Mouse (Mus musculus) thymus, adult 2 months (tissue): ENCODE results near the gene Herc1. TPM values are rescaled to one million over a fixed set of nuclear protein-coding genes. Genes with fewer than 3 reads are reported as not detected.

Source experiments
- DNase-seq: peaks from one replicate; pipeline ENCODE4 v3.0.0; 2021
- H3K27ac ChIP-seq: fragments of 200-500 bp; 2 replicates; pipeline ENCODE4 v1.5.1; 2012; ENCODE audit warnings: low read length, control low read depth; ENCODE audit not compliant: control insufficient read depth, insufficient read depth
- H3K27me3 ChIP-seq: fragments of 200-500 bp; 2 replicates; pipeline ENCODE4 v1.6.1; 2012; ENCODE audit warnings: mild to moderate bottlenecking, low read length, moderate library complexity, mixed read lengths; ENCODE audit not compliant: control insufficient read depth, insufficient read depth
- H3K36me3 ChIP-seq: fragments of 200-500 bp; 2 replicates; pipeline ENCODE4 v1.6.1; 2012; ENCODE audit warnings: mild to moderate bottlenecking, low read length, moderate library complexity; ENCODE audit not compliant: control insufficient read depth, insufficient read depth
- H3K4me1 ChIP-seq: fragments of 200-500 bp; replicated peaks from 2 replicates; pipeline ENCODE4 v1.6.1; 2012; ENCODE audit warnings: low read length; ENCODE audit not compliant: control insufficient read depth, insufficient read depth
- H3K4me3 ChIP-seq: fragments of 200-500 bp; 2 replicates; pipeline ENCODE4 v1.5.1; 2012; ENCODE audit warnings: mild to moderate bottlenecking, low read length, control low read depth, moderate library complexity; ENCODE audit not compliant: control insufficient read depth, insufficient read depth
- CTCF ChIP-seq: fragments of 200-500 bp; IDR thresholded peaks from 2 replicates; pipeline ENCODE4 v1.5.1; 2012; ENCODE audit warnings: mild to moderate bottlenecking, control low read depth, low read length, moderate library complexity, borderline replicate concordance; ENCODE audit not compliant: control insufficient read depth, poor library complexity, insufficient read depth; ENCODE audit errors: extremely low read depth
- POLR2A ChIP-seq: fragments of 200-500 bp; IDR thresholded peaks from 2 replicates; pipeline ENCODE4 v1.6.1; 2012; ENCODE audit warnings: mild to moderate bottlenecking, low read length, control low read depth, moderate library complexity; ENCODE audit not compliant: control insufficient read depth, poor library complexity, insufficient read depth; ENCODE audit errors: extremely low read depth
- WGBS: fragments of 180-500 bp; shearing (Covaris S2); methylation state at CpG from one replicate; pipeline ENCODE4 v1.1.7; 2018; 5-methylcytosine and 5-hydroxymethylcytosine counted together
- polyA plus RNA-seq: library from polyadenylated mRNA; depleted of rRNA; stranded (reverse); fragments of >200 nt; gene quantifications from 2 replicates; pipeline ENCODE4 v1.2.3, GENCODE M21; 2012

Gene Herc1
- polyA plus RNA-seq, 1 experiment = 28.6 TPM

GRCm38 (mm10) chr9:66423492-66423891, 73.2 kb downstream of the Herc1 start:
- no peak for TF ChIP-seq CTCF
- no peak for TF ChIP-seq POLR2A
- Histone ChIP-seq H3K36me3 (peaks cover 8% of the 10 kb centered on the region; the same call in 1 of the 2 replicates), H3K27ac (no peak overlapping the region), H3K4me1 (no peaks in the 10 kb centered on the region), H3K27me3 (no peaks in the 10 kb centered on the region), H3K4me3 (no peak overlapping the region)
- DNase-seq = no peak

GRCm38 (mm10) chr9:66440007-66440406, 89.8 kb downstream of the Herc1 start:
- Histone ChIP-seq H3K4me1 (no peaks in the 10 kb centered on the region), H3K4me3 (no peak overlapping the region), H3K36me3 (peaks cover 23% of the 10 kb centered on the region), H3K27ac (no peak overlapping the region), H3K27me3 (no peaks in the 10 kb centered on the region)
- TF ChIP-seq POLR2A (no peak), CTCF (no peak)
- no peak for DNase-seq
- 99% methylated on average over 8 of the region's 8 CpGs for WGBS

- no peaks in the 10 kb centered on the region for H3K27me3 ChIP-seq
- TF ChIP-seq CTCF = no peak
- no peak for TF ChIP-seq POLR2A
- 97% methylated on average over 5 of the region's 5 CpGs for WGBS
- H3K4me3 ChIP-seq = no peak overlapping the region
- H3K27ac ChIP-seq = no peak overlapping the region
- no peaks in the 10 kb centered on the region for H3K4me1 ChIP-seq
- peaks cover 21% of the 10 kb centered on the region for H3K36me3 ChIP-seq
- no peak for DNase-seq
Measured at GRCm38 (mm10) chr9:66448253-66448652, 98.0 kb downstream of the Herc1 start.

- peak; percentile 49 for DNase-seq
- Histone ChIP-seq H3K4me3 (no peak overlapping the region), H3K36me3 (peaks cover 39% of the 10 kb centered on the region), H3K4me1 (no peaks in the 10 kb centered on the region), H3K27ac (no peak overlapping the region), H3K27me3 (no peaks in the 10 kb centered on the region)
- WGBS = 63% methylated on average over 4 of the region's 4 CpGs
- TF ChIP-seq CTCF (no peak), POLR2A (no peak)
Measured at GRCm38 (mm10) chr9:66465087-66465486, 114.8 kb downstream of the Herc1 start.

GRCm38 (mm10) chr9:66477785-66478184, 127.5 kb downstream of the Herc1 start:
- peaks cover 42% of the 10 kb centered on the region for H3K36me3 ChIP-seq
- no peak overlapping the region for H3K4me3 ChIP-seq
- H3K27ac ChIP-seq = no peak overlapping the region
- DNase-seq = no peak
- no peak for TF ChIP-seq CTCF
- no peaks in the 10 kb centered on the region for H3K27me3 ChIP-seq
- H3K4me1 ChIP-seq = no peaks in the 10 kb centered on the region
- 91% methylated on average over 2 of the region's 2 CpGs for WGBS

- TF ChIP-seq POLR2A (no peak), CTCF (no peak)
- 95% methylated on average over 3 of the region's 3 CpGs for WGBS
- peaks cover 57% of the 10 kb centered on the region for H3K36me3 ChIP-seq
Measured at GRCm38 (mm10) chr9:66483429-66483828, 133.2 kb downstream of the Herc1 start.

GRCm38 (mm10) chr9:66488786-66489185, 138.5 kb downstream of the Herc1 start:
- peaks cover 3% of the 10 kb centered on the region for H3K4me1 ChIP-seq
- no peaks in the 10 kb centered on the region for H3K27me3 ChIP-seq
- H3K4me3 ChIP-seq = no peak overlapping the region
- TF ChIP-seq CTCF (no peak), POLR2A (no peak)
- peaks cover 71% of the 10 kb centered on the region for H3K36me3 ChIP-seq
- no peak for DNase-seq
- no peak overlapping the region for H3K27ac ChIP-seq

More at GRCm38 (mm10) chr9:66483429-66483828, 133.2 kb downstream of the Herc1 start:
- Histone ChIP-seq H3K27me3 (no peaks in the 10 kb centered on the region), H3K27ac (no peak overlapping the region), H3K4me1 (no peaks in the 10 kb centered on the region), H3K4me3 (no peak overlapping the region)
- DNase-seq = no peak
